Mouse (Mus musculus) MEL (cell line): ENCODE measurements around the gene Coasy. TPM values are rescaled to one million over a fixed set of nuclear protein-coding genes. Genes with fewer than 3 reads are reported as not detected.
A peak's percentile ranks its signal among the peaks of the same experiment; 100 is the strongest.

Experiments
- DNase-seq: peaks from one replicate; pipeline ENCODE4 v3.0.0; 2011; ENCODE audit warnings: low read depth, low spot score
- H3K27ac ChIP-seq: 2 replicates; pipeline ENCODE4 v1.5.1; 2012; ENCODE audit warnings: low read depth, mild to moderate bottlenecking, control low read depth, low read length, moderate library complexity; ENCODE audit not compliant: control insufficient read depth
- H3K27me3 ChIP-seq, 2 experiments: fragments of 150-350 bp in 1 of 2; sonication (generic) in 1 of 2; 2 replicates each; pipeline ENCODE4 v1.6.1; 2012; ENCODE audit warnings: low read length in 2 of 2, mild to moderate bottlenecking in 2 of 2, improper control_type of control experiment in 1 of 2, moderate library complexity in 1 of 2; ENCODE audit not compliant: insufficient read depth in 2 of 2, control insufficient read depth in 1 of 2
- H3K36me3 ChIP-seq, 2 experiments: 2 replicates each; pipeline ENCODE4 v1.6.1; 2012 to 2014; ENCODE audit warnings: low read length in 2 of 2, improper control_type of control experiment in 1 of 2, inconsistent platforms in 1 of 2, mild to moderate bottlenecking in 1 of 2; ENCODE audit not compliant: insufficient read depth in 2 of 2, control insufficient read depth in 1 of 2
- H3K4me1 ChIP-seq, 2 experiments: fragments of 150-350 bp in 1 of 2; sonication (generic) in 1 of 2; 2 replicates each; pipeline ENCODE4 v1.6.1; 2012; ENCODE audit warnings: low read length in 2 of 2, improper control_type of control experiment in 1 of 2, mild to moderate bottlenecking in 1 of 2; ENCODE audit not compliant: insufficient read depth in 2 of 2, control insufficient read depth in 1 of 2
- H3K4me3 ChIP-seq, 2 experiments: fragments of 150-350 bp in 1 of 2; sonication (generic) in 1 of 2; 2 replicates each; pipeline ENCODE4 v1.5.1; 2012; ENCODE audit warnings: low read depth in 2 of 2, low read length in 2 of 2, mild to moderate bottlenecking in 2 of 2, moderate library complexity in 2 of 2, control low read depth in 1 of 2, improper control_type of control experiment in 1 of 2; ENCODE audit not compliant: control insufficient read depth in 1 of 2, insufficient read depth in 1 of 2
- H3K79me2 ChIP-seq: 2 replicates; pipeline ENCODE4 v1.6.1; 2012; ENCODE audit warnings: mild to moderate bottlenecking, low read length, moderate library complexity; ENCODE audit not compliant: control insufficient read depth, poor library complexity, insufficient read depth
- H3K9ac ChIP-seq: 2 replicates; pipeline ENCODE4 v1.6.1; 2012; ENCODE audit warnings: low read depth, mild to moderate bottlenecking, control low read depth, low read length, moderate library complexity; ENCODE audit not compliant: control insufficient read depth, poor library complexity, severe bottlenecking
- H3K9me3 ChIP-seq: fragments of 150-350 bp; sonication (generic); replicated peaks from 2 replicates; pipeline ENCODE4 v1.6.1; 2012; ENCODE audit warnings: mild to moderate bottlenecking, low read length, improper control_type of control experiment, moderate library complexity; ENCODE audit not compliant: insufficient read depth
- CHD2 ChIP-seq: IDR thresholded peaks from 2 replicates; pipeline ENCODE4 v1.6.1; 2011; ENCODE audit warnings: low read length, improper control_type of control experiment
- CTCF ChIP-seq, 3 experiments: IDR thresholded peaks in 2 of 3; conservative IDR thresholded peaks in 1 of 3; 2 replicates each; pipeline ENCODE4 v1.5.1; 2011 to 2012; ENCODE audit warnings: low read length in 3 of 3, low read depth in 2 of 3, mild to moderate bottlenecking in 2 of 3, improper control_type of control experiment in 1 of 3, inconsistent platforms in 1 of 3, mixed read lengths in 1 of 3, moderate library complexity in 1 of 3; ENCODE audit not compliant: control insufficient read depth in 1 of 3, insufficient read depth in 1 of 3, poor library complexity in 1 of 3, severe bottlenecking in 1 of 3
- EP300 ChIP-seq, 2 experiments: IDR thresholded peaks; 2 replicates each; pipeline ENCODE4 v1.6.1; 2011; ENCODE audit warnings: improper control_type of control experiment in 2 of 2, low read length in 2 of 2, low read depth in 1 of 2, mild to moderate bottlenecking in 1 of 2
- ETS1 ChIP-seq: IDR thresholded peaks from 2 replicates; pipeline ENCODE4 v1.6.1; 2012; ENCODE audit warnings: low read depth, mild to moderate bottlenecking, inconsistent platforms, low read length, improper control_type of control experiment, moderate library complexity
- GABPA ChIP-seq: IDR thresholded peaks from 2 replicates; pipeline ENCODE4 v1.6.1; 2012; ENCODE audit warnings: low read depth, mild to moderate bottlenecking, inconsistent platforms, low read length, improper control_type of control experiment, moderate library complexity
- HCFC1 ChIP-seq: IDR thresholded peaks from 2 replicates; pipeline ENCODE4 v1.6.1; 2012; ENCODE audit warnings: low read depth, mild to moderate bottlenecking, inconsistent platforms, low read length, improper control_type of control experiment, moderate library complexity
- JUND ChIP-seq: IDR thresholded peaks from 2 replicates; pipeline ENCODE4 v1.6.1; 2011; ENCODE audit warnings: low read depth, mild to moderate bottlenecking, improper control_type of control experiment, low read length
- KAT2A ChIP-seq: conservative IDR thresholded peaks from 2 replicates; pipeline ENCODE4 v1.6.1; 2012; ENCODE audit warnings: low read depth, low read length, improper control_type of control experiment, inconsistent platforms
- MAFK ChIP-seq: IDR thresholded peaks from 2 replicates; pipeline ENCODE4 v1.6.1; 2011; ENCODE audit warnings: low read depth, mild to moderate bottlenecking, low read length, improper control_type of control experiment, borderline replicate concordance
- MEF2A ChIP-seq: IDR thresholded peaks from 2 replicates; pipeline ENCODE4 v1.6.1; 2014; ENCODE audit warnings: low read depth, mild to moderate bottlenecking, inconsistent platforms, low read length, improper control_type of control experiment; ENCODE audit not compliant: poor library complexity, insufficient replicate concordance, severe bottlenecking; ENCODE audit errors: extremely low read depth
- MXI1 ChIP-seq: IDR thresholded peaks from 2 replicates; pipeline ENCODE4 v1.6.1; 2011; ENCODE audit warnings: mild to moderate bottlenecking, low read depth, low read length, improper control_type of control experiment
- MYB ChIP-seq: IDR thresholded peaks from 2 replicates; pipeline ENCODE4 v1.6.1; 2011; ENCODE audit warnings: mild to moderate bottlenecking, low read depth, low read length, improper control_type of control experiment
- MYC ChIP-seq: IDR thresholded peaks from 2 replicates; pipeline ENCODE4 v1.6.1; 2011; ENCODE audit warnings: low read depth, mild to moderate bottlenecking, low read length, improper control_type of control experiment, moderate library complexity
- NELFE ChIP-seq: IDR thresholded peaks from 2 replicates; pipeline ENCODE4 v1.6.1; 2011; ENCODE audit warnings: low read depth, low read length, improper control_type of control experiment
- NRF1 ChIP-seq: IDR thresholded peaks from 2 replicates; pipeline ENCODE4 v1.6.1; 2014; ENCODE audit warnings: low read depth, mild to moderate bottlenecking, inconsistent platforms, low read length, improper control_type of control experiment, moderate library complexity; ENCODE audit not compliant: poor library complexity, insufficient read depth, severe bottlenecking
- RAD21 ChIP-seq: IDR thresholded peaks from 2 replicates; pipeline ENCODE4 v1.6.1; 2011; ENCODE audit warnings: mild to moderate bottlenecking, low read depth, low read length, improper control_type of control experiment
- SIN3A ChIP-seq: IDR thresholded peaks from 2 replicates; pipeline ENCODE4 v1.6.1; 2012; ENCODE audit warnings: low read length, improper control_type of control experiment, inconsistent platforms
- SMC3 ChIP-seq: IDR thresholded peaks from 2 replicates; pipeline ENCODE4 v1.6.1; 2011; ENCODE audit warnings: low read depth, low read length, improper control_type of control experiment
- TAL1 ChIP-seq: IDR thresholded peaks from 2 replicates; pipeline ENCODE4 v1.6.1; 2012; ENCODE audit warnings: mild to moderate bottlenecking, inconsistent platforms, low read length, moderate library complexity, mixed read lengths
- TBP ChIP-seq: IDR thresholded peaks from 2 replicates; pipeline ENCODE4 v1.8.0; 2011; ENCODE audit warnings: low read depth, low read length, improper control_type of control experiment
- TCF12 ChIP-seq: IDR thresholded peaks from 2 replicates; pipeline ENCODE4 v1.6.1; 2014; ENCODE audit warnings: low read depth, mild to moderate bottlenecking, inconsistent platforms, low read length, improper control_type of control experiment, moderate library complexity
- ZC3H11A ChIP-seq: IDR thresholded peaks from 2 replicates; pipeline ENCODE4 v1.6.1; 2012; ENCODE audit warnings: low read depth, mild to moderate bottlenecking, inconsistent platforms, low read length, improper control_type of control experiment
- ZNF384 ChIP-seq: IDR thresholded peaks from 2 replicates; pipeline ENCODE4 v1.6.1; 2012; ENCODE audit warnings: low read depth, mild to moderate bottlenecking, inconsistent platforms, low read length, improper control_type of control experiment
- polyA plus RNA-seq, 2 experiments: library from polyadenylated mRNA; stranded (reverse) in 1 of 2; unstranded in 1 of 2; fragments of >175 nt in 1 of 2; fragments of >200 nt in 1 of 2; gene quantifications; 2 replicates each; pipeline versions ENCODE4 v1.2.1 to v1.2.4; 2012; ENCODE audit warnings: low replicate concordance in 2 of 2, low read depth in 1 of 2; ENCODE audit not compliant: insufficient read length in 2 of 2, insufficient read depth in 1 of 2, missing spikeins in 1 of 2
- total RNA-seq: library from RNA; depleted of rRNA; stranded (reverse); fragments of 300-350 nt; gene quantifications from 2 replicates; pipeline ENCODE4 v1.2.3, GENCODE M21; 2012

Gene Coasy
- total and polyA plus RNA-seq, 3 experiments: 34.8 to 44.2 TPM; not detected in 1

DNA sequence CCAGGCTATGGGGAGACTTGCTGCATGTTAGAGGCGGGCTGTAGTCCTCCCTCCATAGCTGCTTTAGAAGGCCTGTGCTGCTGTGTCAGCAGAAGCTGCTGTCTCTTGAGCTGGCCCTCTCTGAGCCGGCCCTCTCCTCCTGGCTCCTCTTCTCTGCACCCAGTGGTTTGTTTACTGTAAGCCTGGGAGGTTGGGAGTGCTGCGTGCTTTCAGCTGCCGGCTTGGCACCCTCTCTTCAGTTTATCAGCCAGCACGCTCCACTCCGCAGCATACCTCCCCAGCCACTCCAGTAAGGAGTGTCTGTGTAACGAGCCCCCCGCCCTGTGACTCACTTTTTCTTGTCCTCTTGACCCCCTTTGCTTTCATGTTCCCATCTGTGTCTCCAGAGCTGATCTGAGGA, 25.5 kb upstream of the Coasy start:
- Histone ChIP-seq H3K36me3 (no peaks in the 10 kb centered on the region), H3K79me2 (no peaks in the 10 kb centered on the region), H3K9me3 (no peaks in the 10 kb centered on the region), H3K27ac (no peak overlapping the region), H3K27me3 (no peaks in the 10 kb centered on the region), H3K4me3 (no peak overlapping the region), H3K9ac (no peak overlapping the region), H3K4me1 (no peaks in the 10 kb centered on the region)
- TF ChIP-seq SIN3A (no peak), MXI1 (no peak), NELFE (no peak), GABPA (no peak), TCF12 (no peak), EP300 (IDR thresholded peaks at IDR 0.05; ENCODE audit: low read depth in 1 of 2, low read length in 2 of 2) (no peak), JUND (no peak), MEF2A (no peak), CTCF (IDR thresholded peaks at IDR 0.05 in 2 of 3, conservative IDR thresholded peaks at IDR 0.05 in 1 of 3; ENCODE audit: control insufficient read depth in 1 of 3, insufficient read depth in 1 of 3, low read depth in 2 of 3, low read length in 3 of 3, poor library complexity in 1 of 3, severe bottlenecking in 1 of 3) (no peak), SMC3 (no peak)
- DNase-seq: no peak

GRCm38 (mm10) chr11:101057860-101058259, 24.5 kb upstream of the Coasy start:
- H3K4me1 ChIP-seq: peaks cover 0 to 3% of the 10 kb centered on the region in 2 experiments; a peak in 2 of 4 replicates
- no peak overlapping the region for H3K9ac ChIP-seq
- H3K79me2 ChIP-seq: no peaks in the 10 kb centered on the region
- no peaks in the 10 kb centered on the region for H3K27me3 ChIP-seq
- H3K4me3 ChIP-seq: no peak overlapping the region
- H3K27ac ChIP-seq: no peak overlapping the region
- H3K36me3 ChIP-seq: no peaks in the 10 kb centered on the region; a peak in 1 of 4 replicates
- peak; percentile 85 for DNase-seq
- no peak for TF ChIP-seq MYC
- no peak for TF ChIP-seq ETS1
- TF ChIP-seq ZNF384: no peak
- no peak for TF ChIP-seq MAFK
- no peak for TF ChIP-seq TAL1
- TF ChIP-seq MYB: no peak
- no peak for TF ChIP-seq TCF12
- TF ChIP-seq SMC3: peak; percentile 89
- TF ChIP-seq NRF1: no peak
- TF ChIP-seq NELFE: no peak
- TF ChIP-seq ZC3H11A: peak; percentile 83
- no peak for TF ChIP-seq KAT2A
- peak; percentile 75 to 97 (median 86) for TF ChIP-seq CTCF (IDR thresholded peaks at IDR 0.05 in 2 of 3, conservative IDR thresholded peaks at IDR 0.05 in 1 of 3; ENCODE audit: control insufficient read depth in 1 of 3, insufficient read depth in 1 of 3, low read depth in 2 of 3, low read length in 3 of 3, poor library complexity in 1 of 3, severe bottlenecking in 1 of 3)
- no peak for TF ChIP-seq TBP
- no peak for TF ChIP-seq CHD2
- no peak for TF ChIP-seq HCFC1
- TF ChIP-seq RAD21: peak; percentile 95
- TF ChIP-seq MXI1: no peak
- H3K9me3 ChIP-seq: no peaks in the 10 kb centered on the region
